ENCODE assay signal across 8 mouse cellular contexts in genomic region chr5:139912121-139912771, GRCm38 (mm10). TPM values are rescaled to one million over a fixed set of nuclear protein-coding genes. Genes with fewer than 3 reads are reported as not detected.
DNase-seq lines count a peak whose midpoint lies in the region; ATAC-seq lines count a peak whose summit lies in the region.

No protein-coding gene starts in this region.

- H3K4me1 ChIP-seq in liver, embryonic 11.5 days (replicated peaks; ENCODE audit: control insufficient read depth, insufficient read depth, low read length), result peaks cover 8% of the 10 kb centered on the region; the same call in 1 of the 2 replicates

- peak; percentile 38 for DNase-seq in CD4-positive, CD25-positive, alpha-beta regulatory T cell, adult 2 months (ENCODE audit: low read depth, low spot score)
- peak; percentile 46 for DNase-seq in adrenal gland, postnatal 14 days
- peak; percentile 31 to 35 for DNase-seq in heart, postnatal 14 days
- peak; percentile 53 for DNase-seq in liver, embryonic 11.5 days (ENCODE audit: low spot score)
- DNase-seq in retina, embryonic 14.5 days (ENCODE audit: low spot score), result peak; percentile 55
- no peak for DNase-seq in testis, postnatal 10 days (ENCODE audit: low spot score)

- H3K4me3 ChIP-seq in liver, embryonic 11.5 days (ENCODE audit: low read depth, low read length), result peak overlapping the region; percentile 48

- no peak for ATAC-seq in CD4-positive, CD25-positive, alpha-beta regulatory T cell, adult 4 months
- ATAC-seq in liver, embryonic 11.5 days (replicated peaks; ENCODE audit: low FRiP score), result no peak
- no peak for ATAC-seq in megakaryocyte progenitor cell, adult 5-6 weeks (replicated peaks; ENCODE audit: poor library complexity)

- peaks cover 92% of the 10 kb centered on the region for H3K27me3 ChIP-seq in liver, embryonic 11.5 days (replicated peaks; ENCODE audit: control insufficient read depth, insufficient read depth, low read length)

- no peaks in the 10 kb centered on the region for H3K9me3 ChIP-seq in liver, embryonic 11.5 days (ENCODE audit: control insufficient read depth, low read length)

- no peak overlapping the region for H3K27ac ChIP-seq in liver, embryonic 11.5 days (ENCODE audit: low read depth, low read length)

- H3K4me2 ChIP-seq in liver, embryonic 11.5 days, result peak overlapping the region; percentile 61

- intact Hi-C loops in heart, postnatal 14 days (cut with DNase I), result no loop called here

- WGBS in liver, embryonic 11.5 days, result 1% methylated on average over 48 of the region's 64 CpGs

- no peaks in the 10 kb centered on the region for H3K36me3 ChIP-seq in liver, embryonic 11.5 days (ENCODE audit: control insufficient read depth, insufficient read depth, low read length)

- H3K9ac ChIP-seq in liver, embryonic 11.5 days (ENCODE audit: low read depth, low read length), result no peak overlapping the region

RNA-seq across cellular contexts. Expression of gene Elfn1, which starts 4.5 kb away (rescaled TPM):
- polyA plus RNA-seq in CD4-positive, CD25-positive, alpha-beta regulatory T cell, adult 4 months (2017; shearing (Covaris generic)), result not detected
- 1.2 and 1.4 TPM in 2 replicates for total RNA-seq in adrenal gland, postnatal 14 days (2021)
- total RNA-seq in heart, postnatal 14 days (2021), result under 1 TPM; 0.27 to 0.31 TPM
- 0.09 and 0.23 TPM in 2 replicates for polyA plus RNA-seq in liver, embryonic 11.5 days (2014; fragmentation: Nextera tagmentation; extraction: Ambion mirVana)
- 0.02 TPM in 1 of 2 replicates, not detected in the other for total RNA-seq in megakaryocyte progenitor cell, adult 5-6 weeks (2015)
- not detected in 2 replicates for total RNA-seq in megakaryocyte progenitor cell, adult 5-6 weeks (2017)
